Mouse (Mus musculus) gonadal fat pad, adult 2 months (tissue): Measurements from ENCODE around the gene Ormdl2. TPM values are rescaled to one million over a fixed set of nuclear protein-coding genes. Genes with fewer than 3 reads are reported as not detected.
A peak's percentile ranks its signal among the peaks of the same experiment; 100 is the strongest.
"Not testable (repeated sequence)": the region's sequence is repeated elsewhere in the genome, so short reads cannot be mapped to it uniquely, and the experiment has no call there.

Experiments
- DNase-seq: peaks from one replicate; pipeline ENCODE4 v3.0.0-alpha.2; 2012; ENCODE audit warnings: low read depth
- polyA plus RNA-seq: library from polyadenylated mRNA; depleted of rRNA; stranded (reverse); fragments of >200 nt; gene quantifications from 2 replicates; pipeline ENCODE4 v1.2.3, GENCODE M21; 2012; rRNA removed

Gene Ormdl2
- 129 and 147 TPM in 2 replicates for polyA plus RNA-seq

- DNase-seq, result peak; percentile 97
These were observed at the start of gene Ormdl2 for GRCm38 (mm10) chr10:128821358-128822056. Gene Ormdl2, minus strand, starts transcription at chr10:128821645.

DNA sequence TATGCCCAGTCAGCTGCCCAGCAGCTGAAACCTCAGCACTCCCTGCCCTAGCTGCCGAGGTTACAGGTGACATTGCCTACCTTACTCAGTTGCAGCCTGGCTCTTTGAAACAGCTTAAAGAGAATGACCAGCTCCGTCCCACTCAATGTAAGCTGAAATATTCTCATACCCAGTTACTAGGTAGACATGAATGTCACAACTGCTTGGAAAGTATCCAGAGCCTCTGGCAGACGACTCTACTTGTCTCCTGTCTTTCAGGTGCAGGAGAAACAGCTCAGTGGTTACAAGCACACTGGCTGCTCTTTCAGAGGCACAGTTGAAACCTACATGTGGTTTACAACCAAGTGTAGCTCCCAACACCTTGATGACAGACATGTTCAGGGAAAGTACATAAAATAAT, 48.9 kb upstream of the Ormdl2 start:
- DNase-seq, result peak; percentile 93

DNA sequence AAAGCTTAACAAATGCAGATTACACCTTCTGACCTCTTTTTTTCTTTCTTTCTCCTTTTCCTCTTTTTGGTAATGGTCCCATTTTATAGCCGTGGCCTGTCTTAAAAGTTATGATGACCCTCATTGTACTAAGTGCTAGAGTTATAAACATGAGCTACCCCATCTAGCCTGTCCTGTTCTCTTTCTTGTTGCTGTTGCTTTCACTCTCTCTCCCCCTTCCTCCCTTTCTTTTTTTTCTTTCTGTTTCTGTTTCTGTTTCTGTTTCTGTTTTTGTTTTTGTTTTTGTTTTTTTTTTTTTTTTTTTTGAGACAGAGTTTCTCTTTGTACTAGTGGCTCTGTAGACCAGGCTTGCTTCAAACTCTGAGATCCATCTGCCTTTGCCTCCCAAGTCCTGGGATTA, 45.1 kb upstream of the Ormdl2 start:
- DNase-seq, result no peak

GRCm38 (mm10) chr10:128866042-128866441, 44.6 kb upstream of the Ormdl2 start:
- DNase-seq, result no peak

DNA sequence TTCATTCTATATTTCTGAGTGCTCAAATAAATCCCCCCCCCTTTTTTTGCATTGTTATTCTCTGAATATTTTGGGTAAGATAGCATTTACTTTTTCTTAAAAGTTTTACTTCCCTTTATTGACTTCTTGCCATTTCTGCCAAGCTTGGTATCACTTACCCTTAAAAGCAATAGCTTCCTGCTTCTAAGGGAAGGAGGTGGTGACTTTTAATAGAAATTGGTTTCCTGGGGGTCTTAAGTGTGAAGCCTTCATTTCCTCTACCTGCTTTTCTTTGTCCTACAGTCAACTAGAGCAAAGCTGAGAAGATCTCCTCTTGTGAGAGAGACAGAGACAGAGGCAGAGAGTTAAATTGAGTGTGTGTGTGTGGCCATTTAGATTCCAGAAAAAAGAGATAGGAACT, 39.7 kb upstream of the Ormdl2 start:
- DNase-seq, result no peak

- no peak for DNase-seq
These were observed 28.9 kb upstream of the Ormdl2 start for GRCm38 (mm10) chr10:128850339-128850738.

GRCm38 (mm10) chr10:128848426-128848825, 27.0 kb upstream of the Ormdl2 start:
- no peak for DNase-seq

DNA sequence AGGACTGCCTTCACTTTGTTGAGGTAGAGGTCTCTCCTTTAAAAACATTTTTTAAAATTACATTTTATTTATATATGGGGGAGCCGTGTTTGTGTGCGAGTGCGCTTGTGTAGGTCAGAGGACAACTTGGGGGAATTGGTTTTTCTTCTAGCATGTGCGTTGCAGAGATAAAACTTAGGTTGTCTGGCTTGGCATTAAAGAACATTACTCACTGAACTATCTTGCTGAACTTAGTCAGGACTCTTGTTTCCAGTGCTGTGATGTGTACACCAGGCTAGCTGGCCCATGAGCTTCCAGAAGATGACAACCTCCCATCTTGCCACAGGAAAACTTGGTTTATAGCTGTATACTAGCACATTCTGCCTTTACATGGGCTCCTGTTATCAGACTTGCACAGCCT, 25.2 kb upstream of the Ormdl2 start:
- no peak for DNase-seq

- no peak for DNase-seq
These were observed 24.1 kb upstream of the Ormdl2 start for GRCm38 (mm10) chr10:128845516-128845915.

GRCm38 (mm10) chr10:128843260-128843659, 21.8 kb upstream of the Ormdl2 start:
- no peak for DNase-seq

GRCm38 (mm10) chr10:128840612-128841011, 19.2 kb upstream of the Ormdl2 start:
- no peak for DNase-seq

GRCm38 (mm10) chr10:128839434-128839833, 18.0 kb upstream of the Ormdl2 start:
- DNase-seq, result no peak

- DNase-seq, result no peak
These were observed 16.0 kb upstream of the Ormdl2 start for GRCm38 (mm10) chr10:128837400-128837799.

DNA sequence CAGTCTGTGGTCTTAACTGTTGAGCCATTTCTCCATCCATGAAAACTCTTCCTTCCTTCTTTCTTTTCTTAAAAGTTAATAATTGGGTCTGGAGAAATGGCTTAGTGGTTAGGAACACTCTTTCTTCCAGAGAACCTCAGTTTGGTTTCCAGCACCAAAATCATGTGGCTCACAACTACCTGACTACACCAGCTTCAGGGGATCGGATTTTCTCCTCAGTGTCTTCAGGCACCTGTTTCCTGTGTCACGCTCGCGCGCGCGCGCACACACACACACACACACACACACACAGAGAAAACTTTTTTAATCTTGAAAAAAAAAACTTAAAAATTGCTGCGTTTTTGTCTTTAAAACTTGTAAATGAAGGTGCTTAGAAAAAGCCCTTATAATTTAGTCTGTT, 2.4 kb upstream of the Ormdl2 start:
- DNase-seq, result no peak

GRCm38 (mm10) chr10:128823087-128823486, 1.6 kb upstream of the Ormdl2 start:
- DNase-seq, result not testable (repeated sequence)

GRCm38 (mm10) chr10:128822135-128822534, 690 bp upstream of the Ormdl2 start:
- no peak for DNase-seq

DNA sequence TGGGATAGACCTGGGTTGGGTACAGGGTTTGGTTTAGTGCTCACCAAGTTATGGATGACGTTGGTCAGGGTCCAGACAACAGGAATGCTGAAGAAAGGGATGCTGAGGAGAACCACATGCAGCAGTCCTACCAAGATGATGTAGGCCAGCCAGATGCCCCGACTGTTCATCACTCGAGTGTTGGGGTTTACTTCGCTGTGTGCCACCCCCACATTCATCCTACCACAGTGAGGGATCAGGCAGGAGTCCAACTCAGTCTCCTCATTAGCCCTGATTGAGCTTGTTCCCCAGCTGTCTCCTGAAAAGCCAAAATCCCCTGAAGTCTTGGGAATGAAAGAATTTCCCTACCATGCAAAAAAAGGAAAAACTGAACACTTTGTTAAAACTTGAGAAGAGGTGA, 1.2 kb downstream of the Ormdl2 start:
- no peak for DNase-seq

DNA sequence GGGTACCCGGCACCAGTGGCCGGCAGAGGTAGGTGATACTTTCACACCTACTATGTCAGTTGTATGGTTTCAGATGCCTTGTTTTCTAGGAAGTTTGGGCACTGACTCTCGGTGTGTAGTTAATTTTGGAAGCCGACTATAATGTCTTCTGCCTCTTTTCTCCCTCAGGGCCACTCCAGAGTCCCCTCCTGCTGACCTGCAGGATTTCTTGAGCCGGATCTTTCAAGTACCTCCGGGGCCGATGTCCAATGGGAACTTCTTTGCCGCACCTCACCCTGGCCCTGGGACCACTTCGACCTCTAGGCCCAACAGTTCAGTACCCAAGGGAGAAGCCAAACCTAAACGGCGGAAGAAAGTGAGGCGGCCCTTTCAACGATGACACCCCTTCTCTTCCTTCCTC, 4.4 kb downstream of the Ormdl2 start, which contains the start of gene Sarnp:
Gene Sarnp, plus strand, starts transcription at position 301 of the 400 bp plus-strand sequence.
- DNase-seq, result no peak

GRCm38 (mm10) chr10:128807018-128807417, 14.4 kb downstream of the Ormdl2 start:
- no peak for DNase-seq

DNA sequence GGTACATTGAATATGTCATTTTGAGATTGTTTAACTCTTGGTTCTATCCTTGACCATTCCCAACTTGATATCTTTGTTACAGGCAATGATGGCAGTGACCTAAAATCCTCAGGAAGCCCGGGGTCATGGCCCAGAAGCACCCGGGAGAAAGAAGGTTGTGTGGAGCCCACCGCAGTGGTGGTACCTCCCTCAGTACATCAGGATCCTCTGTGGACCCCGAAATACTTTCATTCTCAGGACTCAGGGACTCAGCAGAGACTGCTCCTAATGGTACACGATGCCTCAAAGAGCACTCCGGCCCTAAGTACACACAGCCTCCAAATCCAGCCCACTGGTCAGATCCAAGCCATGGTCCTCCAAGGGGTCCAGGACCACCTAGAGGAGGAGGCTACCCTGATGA, 15.4 kb downstream of the Ormdl2 start:
- no peak for DNase-seq

GRCm38 (mm10) chr10:128805092-128806000, 16.1 kb downstream of the Ormdl2 start:
- no peak for DNase-seq

DNA sequence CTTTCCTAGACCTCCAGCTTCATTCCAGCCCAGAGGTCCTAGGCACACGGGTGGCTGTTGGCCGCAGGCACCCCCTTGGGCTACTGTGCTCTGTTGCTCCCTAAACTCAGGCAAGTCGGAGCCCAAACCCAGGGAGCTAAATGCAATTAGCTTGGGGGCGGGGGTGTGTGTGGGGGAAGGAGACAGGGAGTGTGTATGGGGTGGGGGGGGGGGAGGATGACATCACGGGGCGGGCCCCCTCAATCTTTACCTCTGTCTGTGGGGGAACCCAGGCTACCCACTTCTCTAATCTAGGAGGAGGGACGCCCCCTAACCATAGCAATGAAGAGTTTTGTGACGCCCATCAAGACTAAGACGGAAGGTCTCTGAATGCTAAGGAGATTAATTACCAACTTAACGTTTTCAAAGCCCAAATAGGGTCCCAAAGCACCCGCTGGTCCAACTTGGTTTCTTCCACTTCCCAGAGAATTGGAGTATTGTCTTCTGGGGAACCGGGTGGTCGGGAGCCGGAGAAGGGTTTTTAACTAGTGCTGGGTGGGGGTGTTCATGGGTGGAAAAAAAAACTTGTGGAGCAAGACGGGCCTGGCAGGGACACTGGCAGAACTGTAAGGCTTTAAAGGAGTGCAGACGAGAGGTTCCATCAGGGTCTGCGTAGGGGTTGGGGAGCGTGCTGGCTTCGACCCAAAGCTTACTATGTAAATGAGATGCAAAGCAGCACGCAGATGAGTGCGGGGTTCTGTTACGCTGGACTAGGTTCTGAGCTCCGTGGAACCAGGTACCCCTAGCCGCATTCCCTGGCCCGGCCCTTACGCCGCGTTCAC, 17.0 kb downstream of the Ormdl2 start, which contains the start of gene Tmem198b:
Gene Tmem198b, minus strand, starts transcription at position 100 of the 821 bp plus-strand sequence.
- DNase-seq, result no peak
